Mouse (Mus musculus): ENCODE data around the gene Tbc1d8.

DNA sequence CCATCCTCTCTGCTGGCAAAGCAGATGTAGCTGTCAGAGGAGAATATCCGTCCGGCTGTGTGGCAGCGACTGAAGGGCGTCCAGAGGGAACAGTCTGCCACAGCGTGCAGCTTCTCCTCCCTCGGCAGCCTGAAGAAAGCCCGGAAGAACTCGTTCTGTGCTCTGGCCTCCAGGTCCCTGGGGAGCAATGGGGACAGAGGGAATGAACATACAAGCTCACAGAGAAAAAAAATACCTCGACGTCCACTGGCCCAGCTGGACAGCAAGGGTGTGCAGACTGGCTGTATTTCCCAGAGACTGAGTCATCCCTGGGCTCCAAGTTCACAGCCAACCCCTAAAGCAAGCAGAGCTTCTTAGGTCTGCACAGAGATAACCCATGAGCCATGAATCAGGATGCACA lies 84.5 kb downstream of the Tbc1d8 start:
- TF ChIP-seq USF1 (IDR thresholded peaks at IDR 0.05; ENCODE audit: low read depth), result no peak
- no peak for TF ChIP-seq POLR2A (IDR thresholded peaks at IDR 0.05; ENCODE audit: insufficient read length, low read depth)
- TF ChIP-seq MAX (IDR thresholded peaks at IDR 0.05; ENCODE audit: low read depth), result no peak
- TF ChIP-seq SRF (IDR thresholded peaks at IDR 0.05; ENCODE audit: control insufficient read depth, insufficient read length, low read depth), result no peak
- TF ChIP-seq E2F4 (IDR thresholded peaks at IDR 0.05; ENCODE audit: insufficient read depth), result no peak
- TF ChIP-seq MYOG (IDR thresholded peaks at IDR 0.05; ENCODE audit: control insufficient read depth in 1 of 3, insufficient read depth in 1 of 3, insufficient read length in 2 of 3, low read depth in 2 of 3), result no peak
- no peak for TF ChIP-seq REST (IDR thresholded peaks at IDR 0.05; ENCODE audit: insufficient read depth, insufficient read length)
- TF ChIP-seq POLR2AphosphoS2 (IDR thresholded peaks at IDR 0.05; ENCODE audit: insufficient read length, low read depth), result no peak
- no peak for TF ChIP-seq MYOD1 (IDR thresholded peaks at IDR 0.05; ENCODE audit: control insufficient read depth in 1 of 3, insufficient read length in 2 of 3, low read depth in 2 of 3)
- no peak for TF ChIP-seq CEBPB (IDR thresholded peaks at IDR 0.05; ENCODE audit: insufficient read depth, poor library complexity, severe bottlenecking)

All from myocyte (in vitro differentiated cells).